Mouse (Mus musculus) MEL (cell line): Measurements from ENCODE around the gene Rimklb. TPM values are rescaled to one million over a fixed set of nuclear protein-coding genes. Genes with fewer than 3 reads are reported as not detected.
A peak's percentile ranks its signal among the peaks of the same experiment; 100 is the strongest.

ENCODE experiments used
- DNase-seq: peaks from one replicate; pipeline ENCODE4 v3.0.0; 2011; ENCODE audit warnings: low read depth, low spot score
- H3K27ac ChIP-seq: 2 replicates; pipeline ENCODE4 v1.5.1; 2012; ENCODE audit warnings: low read depth, mild to moderate bottlenecking, control low read depth, low read length, moderate library complexity; ENCODE audit not compliant: control insufficient read depth
- H3K27me3 ChIP-seq, 2 experiments: fragments of 150-350 bp in 1 of 2; sonication (generic) in 1 of 2; 2 replicates each; pipeline ENCODE4 v1.6.1; 2012; ENCODE audit warnings: low read length in 2 of 2, mild to moderate bottlenecking in 2 of 2, improper control_type of control experiment in 1 of 2, moderate library complexity in 1 of 2; ENCODE audit not compliant: insufficient read depth in 2 of 2, control insufficient read depth in 1 of 2
- H3K36me3 ChIP-seq, 2 experiments: 2 replicates each; pipeline ENCODE4 v1.6.1; 2012 to 2014; ENCODE audit warnings: low read length in 2 of 2, improper control_type of control experiment in 1 of 2, inconsistent platforms in 1 of 2, mild to moderate bottlenecking in 1 of 2; ENCODE audit not compliant: insufficient read depth in 2 of 2, control insufficient read depth in 1 of 2
- H3K4me1 ChIP-seq, 2 experiments: fragments of 150-350 bp in 1 of 2; sonication (generic) in 1 of 2; 2 replicates each; pipeline ENCODE4 v1.6.1; 2012; ENCODE audit warnings: low read length in 2 of 2, improper control_type of control experiment in 1 of 2, mild to moderate bottlenecking in 1 of 2; ENCODE audit not compliant: insufficient read depth in 2 of 2, control insufficient read depth in 1 of 2
- H3K4me3 ChIP-seq, 2 experiments: fragments of 150-350 bp in 1 of 2; sonication (generic) in 1 of 2; 2 replicates each; pipeline ENCODE4 v1.5.1; 2012; ENCODE audit warnings: low read depth in 2 of 2, low read length in 2 of 2, mild to moderate bottlenecking in 2 of 2, moderate library complexity in 2 of 2, control low read depth in 1 of 2, improper control_type of control experiment in 1 of 2; ENCODE audit not compliant: control insufficient read depth in 1 of 2, insufficient read depth in 1 of 2
- H3K79me2 ChIP-seq: 2 replicates; pipeline ENCODE4 v1.6.1; 2012; ENCODE audit warnings: mild to moderate bottlenecking, low read length, moderate library complexity; ENCODE audit not compliant: control insufficient read depth, poor library complexity, insufficient read depth
- H3K9ac ChIP-seq: 2 replicates; pipeline ENCODE4 v1.6.1; 2012; ENCODE audit warnings: low read depth, mild to moderate bottlenecking, control low read depth, low read length, moderate library complexity; ENCODE audit not compliant: control insufficient read depth, poor library complexity, severe bottlenecking
- H3K9me3 ChIP-seq: fragments of 150-350 bp; sonication (generic); replicated peaks from 2 replicates; pipeline ENCODE4 v1.6.1; 2012; ENCODE audit warnings: mild to moderate bottlenecking, low read length, improper control_type of control experiment, moderate library complexity; ENCODE audit not compliant: insufficient read depth
- BHLHE40 ChIP-seq: IDR thresholded peaks from 2 replicates; pipeline ENCODE4 v1.6.1; 2012; ENCODE audit warnings: low read depth, mild to moderate bottlenecking, inconsistent platforms, low read length, improper control_type of control experiment, borderline replicate concordance
- CTCF ChIP-seq, 3 experiments: IDR thresholded peaks in 2 of 3; conservative IDR thresholded peaks in 1 of 3; 2 replicates each; pipeline ENCODE4 v1.5.1; 2011 to 2012; ENCODE audit warnings: low read length in 3 of 3, low read depth in 2 of 3, mild to moderate bottlenecking in 2 of 3, improper control_type of control experiment in 1 of 3, inconsistent platforms in 1 of 3, mixed read lengths in 1 of 3, moderate library complexity in 1 of 3; ENCODE audit not compliant: control insufficient read depth in 1 of 3, insufficient read depth in 1 of 3, poor library complexity in 1 of 3, severe bottlenecking in 1 of 3
- E2F4 ChIP-seq: IDR thresholded peaks from 2 replicates; pipeline ENCODE4 v1.6.1; 2011; ENCODE audit warnings: low read depth, low read length, improper control_type of control experiment, borderline replicate concordance
- ETS1 ChIP-seq: IDR thresholded peaks from 2 replicates; pipeline ENCODE4 v1.6.1; 2012; ENCODE audit warnings: low read depth, mild to moderate bottlenecking, inconsistent platforms, low read length, improper control_type of control experiment, moderate library complexity
- GATA1 ChIP-seq: IDR thresholded peaks from 2 replicates; pipeline ENCODE4 v1.6.1; 2011; ENCODE audit warnings: low read depth, low read length, improper control_type of control experiment
- MAX ChIP-seq: IDR thresholded peaks from 2 replicates; pipeline ENCODE4 v1.6.1; 2011; ENCODE audit warnings: low read length, improper control_type of control experiment
- MAZ ChIP-seq: IDR thresholded peaks from 2 replicates; pipeline ENCODE4 v1.6.1; 2012; ENCODE audit warnings: low read depth, mild to moderate bottlenecking, inconsistent platforms, low read length, improper control_type of control experiment
- MXI1 ChIP-seq: IDR thresholded peaks from 2 replicates; pipeline ENCODE4 v1.6.1; 2011; ENCODE audit warnings: mild to moderate bottlenecking, low read depth, low read length, improper control_type of control experiment
- MYB ChIP-seq: IDR thresholded peaks from 2 replicates; pipeline ENCODE4 v1.6.1; 2011; ENCODE audit warnings: mild to moderate bottlenecking, low read depth, low read length, improper control_type of control experiment
- NRF1 ChIP-seq: IDR thresholded peaks from 2 replicates; pipeline ENCODE4 v1.6.1; 2014; ENCODE audit warnings: low read depth, mild to moderate bottlenecking, inconsistent platforms, low read length, improper control_type of control experiment, moderate library complexity; ENCODE audit not compliant: poor library complexity, insufficient read depth, severe bottlenecking
- POLR2A ChIP-seq, 2 experiments: IDR thresholded peaks; 2 replicates each; pipeline ENCODE4 v1.6.1; 2011 to 2012; ENCODE audit warnings: low read length in 2 of 2, mild to moderate bottlenecking in 2 of 2, control low read depth in 1 of 2, improper control_type of control experiment in 1 of 2, low read depth in 1 of 2, moderate library complexity in 1 of 2; ENCODE audit not compliant: control insufficient read depth in 1 of 2, insufficient read depth in 1 of 2, poor library complexity in 1 of 2
- POLR2AphosphoS5 ChIP-seq: IDR thresholded peaks from 2 replicates; pipeline ENCODE4 v1.6.1; 2012; ENCODE audit warnings: low read depth, borderline replicate concordance, mild to moderate bottlenecking, inconsistent platforms, low read length, moderate library complexity, mixed read lengths
- RAD21 ChIP-seq: IDR thresholded peaks from 2 replicates; pipeline ENCODE4 v1.6.1; 2011; ENCODE audit warnings: mild to moderate bottlenecking, low read depth, low read length, improper control_type of control experiment
- SIN3A ChIP-seq: IDR thresholded peaks from 2 replicates; pipeline ENCODE4 v1.6.1; 2012; ENCODE audit warnings: low read length, improper control_type of control experiment, inconsistent platforms
- SMC3 ChIP-seq: IDR thresholded peaks from 2 replicates; pipeline ENCODE4 v1.6.1; 2011; ENCODE audit warnings: low read depth, low read length, improper control_type of control experiment
- TBP ChIP-seq: IDR thresholded peaks from 2 replicates; pipeline ENCODE4 v1.8.0; 2011; ENCODE audit warnings: low read depth, low read length, improper control_type of control experiment
- UBTF ChIP-seq: IDR thresholded peaks from 2 replicates; pipeline ENCODE4 v1.6.1; 2012; ENCODE audit warnings: low read depth, mild to moderate bottlenecking, inconsistent platforms, low read length, improper control_type of control experiment, moderate library complexity, borderline replicate concordance; ENCODE audit not compliant: insufficient read depth
- ZKSCAN1 ChIP-seq: IDR thresholded peaks from 2 replicates; pipeline ENCODE4 v1.6.1; 2012; ENCODE audit warnings: low read depth, mild to moderate bottlenecking, inconsistent platforms, low read length, improper control_type of control experiment, moderate library complexity
- ZNF384 ChIP-seq: IDR thresholded peaks from 2 replicates; pipeline ENCODE4 v1.6.1; 2012; ENCODE audit warnings: low read depth, mild to moderate bottlenecking, inconsistent platforms, low read length, improper control_type of control experiment
- polyA plus RNA-seq, 2 experiments: library from polyadenylated mRNA; stranded (reverse) in 1 of 2; unstranded in 1 of 2; fragments of >175 nt in 1 of 2; fragments of >200 nt in 1 of 2; gene quantifications; 2 replicates each; pipeline versions ENCODE4 v1.2.1 to v1.2.4; 2012; ENCODE audit warnings: low replicate concordance in 2 of 2, low read depth in 1 of 2; ENCODE audit not compliant: insufficient read length in 2 of 2, insufficient read depth in 1 of 2, missing spikeins in 1 of 2
- total RNA-seq: library from RNA; depleted of rRNA; stranded (reverse); fragments of 300-350 nt; gene quantifications from 2 replicates; pipeline ENCODE4 v1.2.3, GENCODE M21; 2012

Gene Rimklb
- total and polyA plus RNA-seq, 3 experiments = 0.04 to 0.08 TPM; not detected in 1

DNA sequence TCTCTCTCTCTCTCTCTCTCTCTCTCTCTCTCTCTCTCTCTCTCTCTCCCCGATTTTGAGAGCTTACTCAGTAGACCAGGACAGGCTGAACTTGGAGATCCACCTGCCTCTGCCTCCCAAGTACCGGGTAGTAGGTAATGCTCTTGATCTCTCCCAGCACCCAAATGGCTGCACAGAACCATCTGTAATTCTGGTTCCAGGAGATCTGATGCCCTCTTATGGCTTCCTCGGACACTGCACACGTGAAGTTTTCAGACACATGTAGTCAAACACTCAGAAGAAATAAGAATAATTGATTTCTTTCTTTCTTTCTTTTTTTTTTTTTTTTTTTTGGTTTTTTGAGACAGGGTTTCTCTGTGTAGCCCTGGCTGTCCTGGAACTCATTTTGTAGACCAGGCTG lies 59.3 kb downstream of the Rimklb start:
- H3K36me3 ChIP-seq = no peaks in the 10 kb centered on the region
- TF ChIP-seq CTCF (IDR thresholded peaks at IDR 0.05 in 2 of 3, conservative IDR thresholded peaks at IDR 0.05 in 1 of 3; ENCODE audit: control insufficient read depth in 1 of 3, insufficient read depth in 1 of 3, low read depth in 2 of 3, low read length in 3 of 3, poor library complexity in 1 of 3, severe bottlenecking in 1 of 3) (peak; percentile 7 to 47 (median 32); a peak in 3 of 6 replicates), RAD21 (peak; percentile 47), SMC3 (peak; percentile 53), POLR2AphosphoS5 (no peak)
- peak; percentile 21 for DNase-seq

DNA sequence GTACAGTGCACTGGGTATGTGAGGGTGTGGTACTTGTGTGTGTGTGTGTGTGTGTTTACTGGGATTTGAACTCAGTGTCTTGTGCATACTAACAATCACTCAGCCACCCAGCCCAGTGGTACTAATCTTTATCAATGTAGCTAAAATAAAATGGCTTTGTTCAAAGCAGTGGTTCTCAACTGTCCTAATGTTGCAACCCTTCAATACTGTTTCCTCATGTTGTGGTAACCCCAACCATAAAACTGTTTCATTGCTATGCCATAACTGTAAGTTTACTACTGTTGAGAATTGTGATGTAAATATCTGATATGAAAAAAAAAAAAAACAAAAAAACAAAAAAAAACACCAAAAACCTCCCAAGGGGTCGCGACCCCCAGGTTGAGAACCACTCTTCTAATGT lies 63.3 kb downstream of the Rimklb start:
- no peak overlapping the region for H3K27ac ChIP-seq
- H3K79me2 ChIP-seq = no peaks in the 10 kb centered on the region
- no peaks in the 10 kb centered on the region for H3K36me3 ChIP-seq
- H3K4me1 ChIP-seq = no peaks in the 10 kb centered on the region
- no peak for DNase-seq
- TF ChIP-seq SIN3A (no peak), ZKSCAN1 (no peak), BHLHE40 (no peak), GATA1 (no peak), ZNF384 (no peak), MAX (no peak), CTCF (IDR thresholded peaks at IDR 0.05 in 2 of 3, conservative IDR thresholded peaks at IDR 0.05 in 1 of 3; ENCODE audit: control insufficient read depth in 1 of 3, insufficient read depth in 1 of 3, low read depth in 2 of 3, low read length in 3 of 3, poor library complexity in 1 of 3, severe bottlenecking in 1 of 3) (no peak), MXI1 (no peak), E2F4 (no peak), POLR2A (IDR thresholded peaks at IDR 0.05; ENCODE audit: control insufficient read depth in 1 of 2, insufficient read depth in 1 of 2, low read depth in 1 of 2, low read length in 2 of 2, poor library complexity in 1 of 2) (no peak), UBTF (no peak), NRF1 (no peak), RAD21 (no peak), MAZ (no peak), ETS1 (no peak), TBP (no peak), SMC3 (no peak), MYB (no peak)
- TF ChIP-seq, all 39 proteins: peak for 0
- Histone ChIP-seq H3K9me3 (no peaks in the 10 kb centered on the region), H3K27me3 (peaks cover 0 to 1% of the 10 kb centered on the region in 2 experiments; a peak in 1 of 4 replicates), H3K4me3 (no peak overlapping the region), H3K9ac (no peak overlapping the region)

More for the DNA sequence above, 59.3 kb downstream of the Rimklb start:
- Histone ChIP-seq H3K27ac (no peak overlapping the region), H3K9me3 (no peaks in the 10 kb centered on the region), H3K9ac (no peak overlapping the region), H3K4me3 (no peak overlapping the region), H3K79me2 (no peaks in the 10 kb centered on the region), H3K27me3 (peaks cover 0 to 1% of the 10 kb centered on the region in 2 experiments; a peak in 1 of 4 replicates), H3K4me1 (no peaks in the 10 kb centered on the region)
